Mouse (Mus musculus) thymus, adult 2 months (tissue): ENCODE data around the gene Uqcrc1.

ENCODE experiments used
- CTCF ChIP-seq: fragments of 200-500 bp; IDR thresholded peaks from 2 replicates; pipeline ENCODE4 v1.5.1; 2012; ENCODE audit warnings: mild to moderate bottlenecking, control low read depth, low read length, moderate library complexity, borderline replicate concordance; ENCODE audit not compliant: control insufficient read depth, poor library complexity, insufficient read depth; ENCODE audit errors: extremely low read depth
- POLR2A ChIP-seq: fragments of 200-500 bp; IDR thresholded peaks from 2 replicates; pipeline ENCODE4 v1.6.1; 2012; ENCODE audit warnings: mild to moderate bottlenecking, low read length, control low read depth, moderate library complexity; ENCODE audit not compliant: control insufficient read depth, poor library complexity, insufficient read depth; ENCODE audit errors: extremely low read depth

GRCm38 (mm10) chr9:108912308-108912707, 24.1 kb upstream of the Uqcrc1 start:
- no peak for TF ChIP-seq POLR2A
- no peak for TF ChIP-seq CTCF
